ENCODE assay signal across 9 mouse cellular contexts in the genomic region with DNA sequence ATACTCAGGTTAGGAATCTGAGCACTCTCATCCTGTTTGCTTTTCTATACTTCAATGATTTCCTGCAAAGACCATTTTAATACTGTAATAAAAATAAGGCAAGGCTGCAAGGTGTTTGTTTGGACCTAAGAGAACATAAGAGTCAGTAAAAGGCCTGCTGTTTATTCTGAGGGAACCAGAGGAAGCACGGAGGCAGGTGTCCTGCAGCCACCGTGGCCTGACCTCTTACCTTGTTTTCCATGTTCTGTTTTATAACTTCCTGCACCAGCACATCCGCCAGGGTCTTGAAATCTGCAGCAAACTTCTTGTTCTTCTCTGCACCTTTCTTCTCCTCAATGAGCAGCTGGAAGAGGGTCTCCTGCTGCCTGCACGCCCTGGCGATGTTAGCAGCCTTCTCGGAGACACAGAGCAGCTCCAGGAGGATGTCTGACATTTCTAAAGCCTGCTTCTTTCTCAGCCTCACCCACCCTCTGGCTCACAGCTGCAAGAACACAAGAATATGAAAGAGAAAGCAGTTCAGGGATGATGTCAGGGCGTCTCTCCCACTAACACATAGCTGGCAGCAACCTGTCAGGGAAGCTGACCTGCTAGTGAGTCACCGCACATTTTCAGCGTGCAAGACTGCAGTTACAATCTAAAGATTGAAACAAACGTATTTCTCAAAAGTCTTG. TPM values are rescaled to one million over a fixed set of nuclear protein-coding genes. Genes with fewer than 3 reads are reported as not detected.
DNase-seq lines count a peak whose midpoint lies in the region; ATAC-seq lines count a peak whose summit lies in the region.
"Had no signal": no experiment of that assay in that cellular context is flagged by ENCODE, and none has a peak within 500 bp of the region (broad histone marks: within the 10 kb centered on the region; RNA-seq: fewer than 3 reads in every experiment).

No protein-coding gene starts in this region.

- WGBS in kidney, embryonic 15.5 days: 45% methylated on average over 10 of the region's 10 CpGs
- WGBS in hindbrain, embryonic 10.5 days: 86% methylated on average over 10 of the region's 10 CpGs

- H3K27ac ChIP-seq in kidney, embryonic 15.5 days: peak overlapping the region; percentile 84
- H3K27ac ChIP-seq in hindbrain, embryonic 10.5 days: no peak overlapping the region
- H3K27ac ChIP-seq: liver, embryonic 14.5 days had no signal

- ATAC-seq in kidney, embryonic 15.5 days (replicated peaks; ENCODE audit: low FRiP score): no peak
- ATAC-seq in CD4-positive, CD25-positive, alpha-beta regulatory T cell, adult 4 months: peak; percentile 70
- ATAC-seq in common myeloid progenitor, adult 5-6 weeks (replicated peaks; ENCODE audit: low read depth, poor library complexity, severe bottlenecking): peak; percentile 43

- no peak overlapping the region for H3K4me3 ChIP-seq in kidney, embryonic 15.5 days (replicated peaks)
- no peak overlapping the region for H3K4me3 ChIP-seq in hindbrain, embryonic 10.5 days

- no peak for DNase-seq in kidney, adult 11 months
- DNase-seq in left cerebral cortex, adult 8-10 months (ENCODE audit: low spot score in 2 of 2): peak; percentile 43 to 75
- DNase-seq in natural killer cell, adult 2 months (ENCODE audit: low spot score in 2 of 2): peak; percentile 59 to 73
- no peak for DNase-seq in retina, embryonic 14.5 days (ENCODE audit: low spot score)
- DNase-seq in hindbrain, embryonic 10.5 days (ENCODE audit: low spot score): no peak

- no peaks in the 10 kb centered on the region for H3K27me3 ChIP-seq in kidney, embryonic 15.5 days
- no peaks in the 10 kb centered on the region for H3K27me3 ChIP-seq in hindbrain, embryonic 10.5 days (ENCODE audit: insufficient read depth, poor library complexity, severe bottlenecking)

- no peak overlapping the region for H3K9ac ChIP-seq in kidney, embryonic 15.5 days
- H3K9ac ChIP-seq: liver, embryonic 14.5 days had no signal

- 0 out of 2 replicates have a peak, but pooled peaks cover 4% of the 10 kb centered on the region for H3K36me3 ChIP-seq in kidney, embryonic 15.5 days
- H3K36me3 ChIP-seq in hindbrain, embryonic 10.5 days: peaks cover 5% of the 10 kb centered on the region; the same call in 1 of the 2 replicates

- no peaks in the 10 kb centered on the region for H3K9me3 ChIP-seq in kidney, embryonic 15.5 days (replicated peaks)
- no peaks in the 10 kb centered on the region for H3K9me3 ChIP-seq in hindbrain, embryonic 10.5 days

- no peak overlapping the region for H3K4me2 ChIP-seq in kidney, embryonic 15.5 days

- peaks cover 40% of the 10 kb centered on the region for H3K4me1 ChIP-seq in kidney, embryonic 15.5 days
- peaks cover 8% of the 10 kb centered on the region; the same call in 1 of the 2 replicates for H3K4me1 ChIP-seq in hindbrain, embryonic 10.5 days (replicated peaks)

RNA-seq across cellular contexts. Expression of a gene that starts 18.3 kb away (rescaled TPM):
- 17.4 and 20.1 TPM in 2 replicates for polyA plus RNA-seq in kidney, embryonic 15.5 days (2015; fragmentation: Nextera tagmentation; extraction: Ambion mirVana)
- 100 to 1,000 TPM in 1 of 2 experiments, 10 to 100 TPM in 1; 94.9 to 141 TPM for polyA plus RNA-seq in CD4-positive, CD25-positive, alpha-beta regulatory T cell, adult 4 months (2017; shearing (Covaris generic))
- 9.5 and 13.1 TPM in 2 replicates for total RNA-seq in common myeloid progenitor, adult 5-6 weeks (2017)
- total RNA-seq in left cerebral cortex, adult 8-10 months (2022): 10 to 100 TPM; 33.6 to 39.4 (median 38.0) TPM
- 12.2 and 16.3 TPM in 2 replicates for polyA plus RNA-seq in hindbrain, embryonic 10.5 days (2016; fragmentation: Nextera tagmentation; extraction: Ambion mirVana)

RNA-seq across cellular contexts. Expression of a gene that starts 45.5 kb away (rescaled TPM):
- polyA plus RNA-seq in kidney, embryonic 15.5 days (2015; fragmentation: Nextera tagmentation; extraction: Ambion mirVana): 22.2 TPM in 2 replicates
- 10 to 100 TPM; 26.4 to 27.5 TPM for polyA plus RNA-seq in CD4-positive, CD25-positive, alpha-beta regulatory T cell, adult 4 months (2017; shearing (Covaris generic))
- total RNA-seq in common myeloid progenitor, adult 5-6 weeks (2017): 59.3 and 77.8 TPM in 2 replicates
- total RNA-seq in left cerebral cortex, adult 8-10 months (2022): 10 to 100 TPM; 17.4 to 20.5 (median 18.5) TPM
- polyA plus RNA-seq in hindbrain, embryonic 10.5 days (2016; fragmentation: Nextera tagmentation; extraction: Ambion mirVana): 22.7 and 28.3 TPM in 2 replicates

Comparison
In these comparisons a context has a peak if more than half of its experiments do, and no peak if none do; other contexts are left out.
1. DNase-seq: peak in left cerebral cortex, adult 8-10 months (2 of 2) and natural killer cell, adult 2 months (2 of 2); none in kidney, adult 11 months (single experiment), retina, embryonic 14.5 days (single experiment) and hindbrain, embryonic 10.5 days (single experiment).